Mouse (Mus musculus) CH12.LX (cell line): ENCODE measurements at regions not wholly inside any gene's neighbourhood (a gene's known extent, or its start where the extent isn't known, plus 50 kb on each side); places are given as distances from the start of the nearest gene placed in this dataset.

ENCODE experiments used
- CTCF ChIP-seq, 2 experiments: IDR thresholded peaks in 1 of 2; conservative IDR thresholded peaks in 1 of 2; 2 replicates each; pipeline ENCODE4 v1.5.1; 2011 to 2012; ENCODE audit warnings: low read depth in 2 of 2, low read length in 2 of 2, improper control_type of control experiment in 1 of 2, inconsistent platforms in 1 of 2, mild to moderate bottlenecking in 1 of 2, moderate library complexity in 1 of 2
- HCFC1 ChIP-seq: IDR thresholded peaks from 2 replicates; pipeline ENCODE4 v1.6.1; 2012; ENCODE audit warnings: low read depth, mild to moderate bottlenecking, inconsistent platforms, low read length, improper control_type of control experiment
- JUND ChIP-seq: conservative IDR thresholded peaks from 2 replicates; pipeline ENCODE4 v1.6.1; 2011; ENCODE audit warnings: low read depth, low read length, improper control_type of control experiment
- MAX ChIP-seq: IDR thresholded peaks from 2 replicates; pipeline ENCODE4 v1.6.1; 2011; ENCODE audit warnings: low read length, improper control_type of control experiment
- POLR2A ChIP-seq: IDR thresholded peaks from 2 replicates; pipeline ENCODE4 v1.6.1; 2011; ENCODE audit warnings: low read depth, mild to moderate bottlenecking, improper control_type of control experiment, low read length
- POLR2AphosphoS2 ChIP-seq: IDR thresholded peaks from 2 replicates; pipeline ENCODE4 v1.6.1; 2011; ENCODE audit warnings: low read depth, low read length, improper control_type of control experiment
- TCF12 ChIP-seq: IDR thresholded peaks from 2 replicates; pipeline ENCODE4 v1.6.1; 2014; ENCODE audit warnings: low read depth, mild to moderate bottlenecking, inconsistent platforms, low read length, improper control_type of control experiment
- ZKSCAN1 ChIP-seq: IDR thresholded peaks from 2 replicates; pipeline ENCODE4 v1.6.1; 2012; ENCODE audit warnings: low read depth, inconsistent platforms, low read length, improper control_type of control experiment, borderline replicate concordance

- TF ChIP-seq ZKSCAN1: no peak
- no peak for TF ChIP-seq POLR2A
- no peak for TF ChIP-seq JUND
- TF ChIP-seq TCF12: no peak
- no peak for TF ChIP-seq CTCF (conservative IDR thresholded peaks at IDR 0.05 in 1 of 2, IDR thresholded peaks at IDR 0.05 in 1 of 2; ENCODE audit: low read depth in 2 of 2, low read length in 2 of 2)
- TF ChIP-seq HCFC1: no peak
- no peak for TF ChIP-seq POLR2AphosphoS2
- no peak for TF ChIP-seq MAX
Observed at GRCm38 (mm10) chr2:57611599-57611998, 374.2 kb downstream of the Gpd2 start.
